Mouse (Mus musculus): ENCODE results near the gene Slc33a1. TPM values are rescaled to one million over a fixed set of nuclear protein-coding genes. Genes with fewer than 3 reads are reported as not detected.

Slc33a1 gene
- total RNA-seq (2021), result 10 to 100 TPM; 27.7 to 29.0 TPM
- long read RNA-seq, experiment 1, transcript Slc33a1-201 (6 exons, 3,150 nt), result major isoform, 15 of 20 reads
- long read RNA-seq, experiment 1, partial matches to known transcripts, result 0 of 20 reads
- long read RNA-seq, experiment 1, other reads (novel, unspliced or antisense), result 5 of 20 reads
- long read RNA-seq, experiment 2, transcript Slc33a1-201 (6 exons, 3,150 nt), result major isoform, 39 of 44 reads
- long read RNA-seq, experiment 2, partial matches to known transcripts, result 0 of 44 reads
- long read RNA-seq, experiment 2, other reads (novel, unspliced or antisense), result 5 of 44 reads

- peak; percentile 38 for TF ChIP-seq CTCF (conservative IDR thresholded peaks at IDR 0.05)
These were observed at the start of gene Slc33a1 for GRCm38 (mm10) chr3:63964100-63964921. Gene Slc33a1, minus strand, starts transcription at chr3:63964768.

GRCm38 (mm10) chr3:63988722-63989440 lies 24.3 kb upstream of the Slc33a1 start:
- no peak overlapping the region for H3K27ac ChIP-seq
- DNase-seq (ENCODE audit: low spot score in 2 of 2), result no peak
- H3K4me3 ChIP-seq, result no peak overlapping the region
- TF ChIP-seq CTCF (conservative IDR thresholded peaks at IDR 0.05), result no peak

More at GRCm38 (mm10) chr3:63964100-63964921, at the start of gene Slc33a1:
- peak; percentile 99 to 100 for DNase-seq (ENCODE audit: low spot score in 2 of 2)
- Histone ChIP-seq H3K4me3 (peak within 1 kb of the TSS; percentile 86), H3K27ac (peak within 1 kb of the TSS; percentile 94)

- Histone ChIP-seq H3K4me3 (no peak overlapping the region), H3K27ac (no peak overlapping the region)
- DNase-seq (ENCODE audit: low spot score in 2 of 2), result no peak
- no peak for TF ChIP-seq CTCF (conservative IDR thresholded peaks at IDR 0.05)
These were observed 22.1 kb upstream of the Slc33a1 start for GRCm38 (mm10) chr3:63986656-63987055.

- no peak for DNase-seq (ENCODE audit: low spot score in 2 of 2)
- no peak overlapping the region for H3K27ac ChIP-seq
- no peak for TF ChIP-seq CTCF (conservative IDR thresholded peaks at IDR 0.05)
- H3K4me3 ChIP-seq, result no peak overlapping the region
These were observed 13.3 kb upstream of the Slc33a1 start for GRCm38 (mm10) chr3:63977895-63978294.

- DNase-seq (ENCODE audit: low spot score in 2 of 2), result peak; percentile 92
- H3K4me3 ChIP-seq, result peak within 1 kb of the TSS; percentile 96
- no peak for TF ChIP-seq CTCF (conservative IDR thresholded peaks at IDR 0.05)
- H3K27ac ChIP-seq, result peak within 1 kb of the TSS; percentile 91
These were observed 11.7 kb upstream of the Slc33a1 start, which contains the start of gene Gmps for GRCm38 (mm10) chr3:63975955-63976908. Gene Gmps, plus strand, starts transcription at chr3:63976106.

- Histone ChIP-seq H3K27ac (no peak overlapping the region), H3K4me3 (no peak overlapping the region)
- DNase-seq (ENCODE audit: low spot score in 2 of 2), result no peak
- TF ChIP-seq CTCF (conservative IDR thresholded peaks at IDR 0.05), result no peak
These were observed 1.4 kb upstream of the Slc33a1 start for GRCm38 (mm10) chr3:63965929-63966328.

- peak overlapping the region; percentile 86 for H3K4me3 ChIP-seq
- H3K27ac ChIP-seq, result peak overlapping the region; percentile 94
- DNase-seq (ENCODE audit: low spot score in 2 of 2), result no peak
- no peak for TF ChIP-seq CTCF (conservative IDR thresholded peaks at IDR 0.05)
These were observed 318 bp upstream of the Slc33a1 start for GRCm38 (mm10) chr3:63964922-63965249.

GRCm38 (mm10) chr3:63963421-63964099 lies 1.0 kb downstream of the Slc33a1 start:
- Histone ChIP-seq H3K4me3 (peak overlapping the region; percentile 86), H3K27ac (peak overlapping the region; percentile 94)
- DNase-seq (ENCODE audit: low spot score in 2 of 2), result no peak
- no peak for TF ChIP-seq CTCF (conservative IDR thresholded peaks at IDR 0.05)

GRCm38 (mm10) chr3:63949837-63950236 lies 14.7 kb downstream of the Slc33a1 start:
- no peak for DNase-seq (ENCODE audit: low spot score in 2 of 2)
- Histone ChIP-seq H3K27ac (no peak overlapping the region), H3K4me3 (no peak overlapping the region)
- no peak for TF ChIP-seq CTCF (conservative IDR thresholded peaks at IDR 0.05)

- DNase-seq (ENCODE audit: low spot score in 2 of 2), result peak; percentile 62 to 63
- H3K4me3 ChIP-seq, result no peak overlapping the region
- TF ChIP-seq CTCF (conservative IDR thresholded peaks at IDR 0.05), result no peak
- H3K27ac ChIP-seq, result peak overlapping the region; percentile 43
These were observed 23.2 kb downstream of the Slc33a1 start for GRCm38 (mm10) chr3:63941204-63941850.

GRCm38 (mm10) chr3:63938928-63939327 lies 25.6 kb downstream of the Slc33a1 start:
- no peak for TF ChIP-seq CTCF (conservative IDR thresholded peaks at IDR 0.05)
- Histone ChIP-seq H3K4me3 (no peak overlapping the region), H3K27ac (no peak overlapping the region)
- no peak for DNase-seq (ENCODE audit: low spot score in 2 of 2)
